Mouse (Mus musculus) thymus, adult 2 months (tissue): ENCODE data around the gene Apoh.

Experiments used
- CTCF ChIP-seq: fragments of 200-500 bp; IDR thresholded peaks from 2 replicates; pipeline ENCODE4 v1.5.1; 2012; ENCODE audit warnings: mild to moderate bottlenecking, control low read depth, low read length, moderate library complexity, borderline replicate concordance; ENCODE audit not compliant: control insufficient read depth, poor library complexity, insufficient read depth; ENCODE audit errors: extremely low read depth
- POLR2A ChIP-seq: fragments of 200-500 bp; IDR thresholded peaks from 2 replicates; pipeline ENCODE4 v1.6.1; 2012; ENCODE audit warnings: mild to moderate bottlenecking, low read length, control low read depth, moderate library complexity; ENCODE audit not compliant: control insufficient read depth, poor library complexity, insufficient read depth; ENCODE audit errors: extremely low read depth

DNA sequence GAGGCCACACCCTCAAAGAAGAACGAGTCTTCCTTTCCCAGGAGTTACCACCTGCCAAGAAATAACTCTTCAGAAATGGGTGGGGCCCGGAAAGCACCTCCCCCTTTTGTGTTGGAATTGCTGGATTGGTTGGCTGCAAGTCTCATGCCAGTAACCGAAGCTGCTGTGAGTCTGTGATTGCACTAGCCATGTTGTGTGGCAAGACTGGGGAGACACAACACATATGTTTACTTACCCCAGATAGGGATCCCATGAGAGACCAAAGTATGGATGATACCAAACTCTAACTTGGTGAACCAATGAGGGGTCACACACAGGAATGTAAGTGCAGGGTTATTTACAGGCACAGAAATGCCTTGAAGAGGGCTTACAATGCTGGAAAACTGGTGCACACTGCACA lies 39.5 kb downstream of the Apoh start:
- no peak for TF ChIP-seq POLR2A
- TF ChIP-seq CTCF, result no peak
